Mouse (Mus musculus): ENCODE results near the gene Slc17a4. TPM values are rescaled to one million over a fixed set of nuclear protein-coding genes. Genes with fewer than 3 reads are reported as not detected.

Slc17a4 gene
- total RNA-seq, 2 experiments from 2014 or later: not detected

Small RNA genes within 50 kb of the gene (microRNA-seq; reads per million reads assigned to microRNA genes)
- gene Gm44344 (ENCODE audit: borderline number of aligned reads in 2 of 2): 0 reads per million in 2 experiments

Other genes with a start within 250 kb of the Slc17a4 start
- 1 to 10 TPM; 1.6 to 1.8 TPM for gene Hist1h2ac, start 231.1 kb downstream of the Slc17a4 start, total RNA-seq (2021)
- gene Hist1h2bc, start 230.8 kb downstream of the Slc17a4 start, total RNA-seq (2021): 10 to 100 TPM; 64.4 to 75.8 TPM
- gene Hist1h1t, start 219.2 kb downstream of the Slc17a4 start, total RNA-seq (2021): not detected
- gene Hist1h4c, start 216.6 kb downstream of the Slc17a4 start, total RNA-seq (2021): 10 to 100 TPM; 51.7 to 59.6 TPM
- 10 to 100 TPM; 48.4 to 66.6 TPM for gene Hfe, start 204.2 kb downstream of the Slc17a4 start, total RNA-seq (2021)
- 100 to 1,000 TPM; 186 to 225 TPM for gene Hist1h1c, start 176.2 kb downstream of the Slc17a4 start, total RNA-seq (2021)
- gene Hist1h3c, start 169.4 kb downstream of the Slc17a4 start, total RNA-seq (2021): 1 to 10 TPM; 6.5 to 9.3 TPM
- 10 to 100 TPM in 1 of 2 experiments, 1 to 10 TPM in 1; 9.8 to 12.0 TPM for gene Hist1h2bb, start 168.3 kb downstream of the Slc17a4 start, total RNA-seq (2021)
- gene Hist1h2ab, start 163.9 kb downstream of the Slc17a4 start, total RNA-seq (2021): 10 to 100 TPM; 11.9 to 16.8 TPM
- 10 to 100 TPM; 20.4 to 22.0 TPM for gene Hist1h3b, start 162.7 kb downstream of the Slc17a4 start, total RNA-seq (2021)
- 10 to 100 TPM; 13.8 to 18.3 TPM for gene Hist1h4b, start 158.0 kb downstream of the Slc17a4 start, total RNA-seq (2021)
- gene Hist1h4a, start 153.8 kb downstream of the Slc17a4 start, total RNA-seq (2021): 10 to 100 TPM; 12.3 to 13.8 TPM
- gene Hist1h3a, start 152.6 kb downstream of the Slc17a4 start, total RNA-seq (2021): 10 to 100 TPM; 16.6 to 17.0 TPM
- gene Hist1h1a, start 151.3 kb downstream of the Slc17a4 start, total RNA-seq (2021): 1 to 10 TPM; 7.5 to 8.2 TPM
- not detected for gene Trim38, start 145.1 kb downstream of the Slc17a4 start, total RNA-seq (2021)
- gene Slc17a2, start 108.0 kb downstream of the Slc17a4 start, total RNA-seq (2021): not detected
- gene Slc17a3, start 75.6 kb downstream of the Slc17a4 start, total RNA-seq (2021): not detected
- not detected for gene Slc17a1, start 47.3 kb downstream of the Slc17a4 start, total RNA-seq (2021)
- gene Hist1h2ba, start 19.1 kb upstream of the Slc17a4 start, total RNA-seq (2021): not detected
- gene Hist1h2aa, start 19.5 kb upstream of the Slc17a4 start, total RNA-seq (2021): not detected
- not detected for gene Scgn, start 76.2 kb upstream of the Slc17a4 start, total RNA-seq (2021)